Mouse (Mus musculus): Measurements from ENCODE around the gene Fam155a.
"Not testable (repeated sequence)": the region's sequence is repeated elsewhere in the genome, so short reads cannot be mapped to it uniquely, and the experiment has no call there.

Gene Fam155a

DNA sequence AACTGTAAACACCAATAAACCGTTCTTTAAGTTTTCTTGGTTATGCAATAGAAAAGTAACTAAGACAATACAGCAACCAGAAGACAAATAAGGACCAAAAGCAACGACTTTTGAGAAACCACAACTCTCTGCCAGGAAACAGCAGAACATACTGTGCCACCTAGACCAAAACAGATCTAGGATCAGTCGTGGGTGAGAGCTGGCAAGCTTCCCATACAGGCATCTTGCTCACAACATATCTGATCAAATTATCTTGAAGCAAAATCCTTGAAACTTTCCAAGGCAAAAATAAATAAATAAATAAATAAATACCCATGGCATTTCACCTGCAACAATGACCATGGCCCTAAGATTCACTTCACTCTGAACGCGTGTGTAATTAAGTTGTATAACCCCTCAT is 376.3 kb downstream of the Fam155a start:
- DNase-seq: no peak

DNA sequence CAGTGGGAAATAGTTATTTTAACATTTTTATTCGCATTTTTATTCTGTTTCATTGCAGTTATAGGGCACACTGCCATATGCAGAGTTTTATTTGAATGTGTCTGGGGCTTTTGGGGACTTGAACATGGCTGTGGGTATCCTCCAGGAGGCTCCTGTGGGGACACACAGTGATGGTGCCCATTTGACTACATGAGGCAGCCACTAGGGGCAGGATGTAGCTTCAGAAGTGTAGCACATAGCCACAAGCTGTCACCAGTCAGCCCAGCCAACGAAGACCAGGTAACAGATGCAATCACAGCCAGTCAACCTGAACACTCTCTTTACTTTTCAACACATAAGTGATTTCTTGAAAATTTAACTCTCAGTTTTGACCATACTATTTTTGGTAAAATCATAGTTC is 377.7 kb downstream of the Fam155a start:
- no peak for DNase-seq

DNA sequence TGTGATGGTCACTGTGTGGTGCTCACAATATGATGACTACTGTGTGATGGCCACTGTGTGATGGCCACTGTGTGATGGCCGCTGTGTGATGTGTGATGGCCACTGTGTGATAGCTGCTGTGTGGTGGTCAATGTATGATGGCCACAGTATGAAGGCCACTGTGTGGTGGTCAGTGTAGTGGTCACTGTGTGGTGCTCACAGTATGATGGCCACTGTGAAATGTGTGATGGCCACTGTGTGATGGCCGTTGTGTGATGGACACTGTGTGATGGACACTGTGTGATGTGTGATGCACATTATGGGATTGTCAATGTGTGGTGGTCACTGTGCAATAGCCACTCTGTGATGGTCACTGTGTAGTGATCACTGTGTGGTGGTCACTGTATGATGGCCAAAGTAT is 380.7 kb downstream of the Fam155a start:
- not testable (repeated sequence) for DNase-seq

DNA sequence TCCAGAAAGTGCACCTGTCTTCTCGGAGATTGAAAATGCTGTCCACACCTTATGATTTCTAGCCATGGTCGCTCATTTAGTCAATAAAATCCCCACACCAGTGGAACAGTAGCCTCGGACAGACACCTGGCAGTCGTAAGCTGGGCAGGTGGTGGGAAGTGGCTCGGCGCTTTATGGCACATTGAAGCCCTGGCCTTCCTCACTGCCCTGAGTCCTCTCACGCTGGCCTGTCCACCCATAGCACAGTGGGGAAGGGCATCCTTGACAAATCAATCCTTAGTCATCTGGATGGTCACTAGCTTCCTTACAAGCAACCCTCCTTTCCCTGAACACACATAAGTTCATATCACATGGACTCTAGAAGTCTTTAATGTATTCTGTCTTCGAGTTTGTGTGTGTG is 401.8 kb downstream of the Fam155a start:
- no peak for DNase-seq

DNA sequence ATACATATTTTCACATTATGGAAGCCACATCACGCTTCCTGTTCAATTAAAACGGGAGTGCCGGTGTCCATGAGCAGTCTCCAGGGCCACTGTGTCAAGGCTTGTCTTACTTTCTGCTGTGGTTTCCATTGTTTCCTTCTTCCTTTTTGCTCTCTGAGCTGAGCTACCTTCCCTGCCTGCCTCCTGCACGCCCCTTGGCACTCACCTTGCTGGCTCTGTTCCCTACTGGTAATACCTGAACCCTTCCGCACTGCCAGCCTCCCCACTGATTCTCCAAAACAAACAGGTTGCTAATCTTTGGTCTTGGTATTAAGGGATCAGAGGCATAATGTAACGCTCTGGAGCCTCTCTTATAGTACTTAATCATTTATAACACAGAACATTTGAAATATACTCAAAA is 403.2 kb downstream of the Fam155a start:
- DNase-seq: no peak

DNA sequence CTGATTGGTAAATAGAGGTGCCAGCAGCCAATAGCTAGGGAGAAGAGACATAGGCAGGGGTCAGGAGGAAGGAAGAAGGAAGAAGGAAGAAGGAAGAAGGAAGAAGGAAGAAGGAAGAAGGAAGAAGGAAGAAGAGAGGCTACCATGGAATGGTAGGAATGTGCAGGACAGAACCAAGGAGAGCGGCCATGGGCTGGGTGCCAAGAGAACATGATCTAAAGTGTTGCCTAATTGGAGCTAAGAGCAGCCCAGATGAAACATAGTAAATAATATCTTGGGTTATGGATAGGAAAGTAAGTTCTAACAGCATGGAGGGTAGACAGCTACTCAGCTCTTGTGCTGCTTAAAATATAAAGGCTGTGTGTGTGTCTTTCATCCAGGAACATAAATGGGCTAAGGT is 405.6 kb downstream of the Fam155a start:
- DNase-seq: no peak

DNA sequence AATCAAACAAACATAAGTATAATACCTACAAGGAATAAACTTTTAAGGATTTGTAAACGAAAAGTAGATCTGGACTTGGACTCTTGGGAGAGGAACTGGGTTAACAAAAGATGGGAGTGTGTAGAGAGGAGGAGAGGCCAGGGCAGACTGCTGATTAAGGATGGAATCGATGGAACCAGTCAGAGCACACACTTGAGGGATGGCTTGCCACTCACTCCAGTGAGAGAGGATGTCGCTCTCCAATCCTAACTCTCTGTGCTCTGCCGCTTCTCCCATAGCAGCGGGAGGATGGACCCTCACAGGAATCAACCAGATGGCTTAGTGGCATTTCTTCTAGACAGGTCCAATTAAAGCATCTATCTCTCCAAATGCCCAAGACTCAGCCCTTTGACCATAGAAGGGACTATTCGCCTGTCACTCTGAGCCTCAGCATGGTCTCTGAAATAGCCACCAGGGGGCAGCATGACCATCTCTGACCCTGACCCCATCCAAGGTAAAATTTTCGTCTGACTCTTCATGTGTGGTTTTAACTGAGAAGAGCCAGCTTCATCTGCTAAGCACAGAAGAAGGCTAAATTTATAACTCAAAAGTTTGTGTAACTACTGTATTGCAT is 422.3 kb downstream of the Fam155a start:
- peak; percentile 3 to 4 for DNase-seq

DNA sequence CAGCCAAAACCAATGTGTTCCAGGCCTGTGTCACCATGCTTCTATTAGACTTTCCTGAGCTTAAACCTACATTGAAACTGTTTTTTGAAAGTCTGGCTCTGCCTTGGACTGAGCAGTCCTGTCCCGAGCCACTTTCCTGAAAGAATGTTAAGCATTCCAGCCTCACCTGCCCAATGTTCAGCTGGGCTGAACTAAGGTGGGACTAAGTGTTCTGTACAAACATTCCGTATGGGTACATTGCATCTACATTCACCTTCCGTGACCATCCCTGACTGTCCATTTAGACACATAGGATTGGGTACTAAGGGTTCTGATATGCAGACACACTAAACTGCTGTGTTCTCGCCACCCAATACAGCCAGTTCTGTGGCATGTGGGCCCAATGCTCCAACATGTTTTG is 423.8 kb downstream of the Fam155a start:
- no peak for DNase-seq

DNA sequence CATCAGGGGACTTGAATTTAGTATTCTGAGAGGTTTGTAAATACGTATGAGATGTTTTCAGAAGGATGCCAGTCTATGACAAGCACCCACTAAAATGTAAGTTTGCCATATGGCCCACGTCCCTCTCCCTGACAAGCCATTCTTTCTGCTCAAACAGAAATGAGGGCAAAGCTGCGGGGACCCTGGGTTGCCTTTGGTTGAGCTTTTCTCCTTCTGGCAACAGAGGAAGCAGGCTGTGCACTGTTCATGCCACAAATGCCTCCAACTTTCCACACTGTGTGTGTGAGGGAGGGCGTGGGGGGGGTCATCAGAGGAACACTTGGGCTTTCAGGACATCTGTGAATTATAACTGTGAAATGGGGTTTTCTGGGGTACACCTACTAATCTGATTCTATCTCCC is 426.8 kb downstream of the Fam155a start:
- DNase-seq: no peak

DNA sequence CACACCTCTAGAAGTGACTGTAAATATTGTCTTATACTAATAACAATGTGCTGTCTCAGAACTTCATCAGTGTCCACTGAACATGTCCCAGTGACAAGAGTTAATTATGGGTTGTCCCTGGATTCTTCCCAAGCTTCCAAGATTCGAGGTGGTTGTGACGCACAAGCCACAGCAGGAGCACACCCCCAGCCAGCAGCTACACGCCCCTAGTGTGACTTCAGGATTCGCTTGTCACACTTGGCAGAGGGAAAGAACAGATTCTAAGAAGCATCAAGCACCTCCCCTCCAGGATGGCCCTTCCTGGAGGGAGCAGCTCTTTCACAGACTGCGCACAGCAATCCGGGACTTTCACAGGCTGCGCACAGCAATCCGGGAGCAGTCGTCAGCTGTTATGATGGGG is 428.0 kb downstream of the Fam155a start:
- DNase-seq: no peak

DNA sequence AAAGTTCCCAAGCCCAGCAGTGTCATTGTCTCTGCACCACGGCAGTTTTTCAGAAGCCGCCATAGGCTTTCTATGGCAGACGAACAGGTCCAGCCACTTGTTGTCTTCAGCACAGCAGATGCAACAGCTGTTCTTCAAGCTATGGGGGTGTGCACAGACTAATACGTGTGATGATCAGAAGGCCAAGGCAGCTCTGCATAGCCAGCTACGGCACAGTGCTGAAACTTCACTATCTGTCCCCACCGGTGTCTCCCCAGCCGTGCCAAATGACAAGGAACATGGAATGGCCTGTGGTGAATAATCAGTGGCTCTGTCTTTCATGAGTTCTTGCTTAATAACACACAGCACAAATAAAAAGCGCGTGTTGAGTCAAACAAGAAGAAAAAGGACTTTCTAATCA is 428.4 kb downstream of the Fam155a start:
- no peak for DNase-seq

DNA sequence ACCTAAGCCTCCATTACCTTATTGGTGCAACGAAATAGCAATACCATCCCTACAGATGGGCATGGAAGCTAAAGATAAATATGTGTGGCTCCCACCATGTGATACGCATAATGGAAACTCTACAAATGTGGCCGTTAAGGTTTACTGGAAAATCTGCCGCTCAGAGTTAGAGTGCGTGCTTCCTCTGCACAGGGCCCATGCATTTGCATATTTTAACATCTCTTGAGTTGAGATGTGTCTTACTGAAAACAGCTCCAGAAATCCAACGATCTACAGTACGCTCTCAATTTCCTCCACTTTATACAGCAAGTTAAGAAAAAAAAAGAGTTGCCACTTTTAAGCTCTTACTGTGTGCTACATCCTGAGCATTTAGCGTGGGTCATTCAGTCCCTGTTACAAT is 433.1 kb downstream of the Fam155a start:
- DNase-seq: no peak

DNA sequence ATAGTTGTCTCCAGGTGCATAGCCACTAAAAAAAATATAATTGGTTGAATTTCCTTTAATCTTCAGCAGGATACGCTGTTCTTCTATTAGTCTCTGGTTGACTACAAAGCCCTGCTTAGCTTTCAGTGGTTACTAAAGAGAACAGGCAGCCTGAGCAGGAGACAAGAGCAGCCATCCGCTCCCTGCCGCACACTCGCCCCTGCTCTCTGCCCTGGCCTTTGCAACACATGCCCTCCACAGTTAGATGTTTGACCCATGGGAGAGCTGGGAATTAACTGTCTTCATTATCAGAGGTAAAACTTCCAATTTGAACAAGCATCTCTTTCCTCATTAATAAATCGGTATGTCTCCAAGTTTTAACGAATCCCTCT is 435.0 kb downstream of the Fam155a start:
- DNase-seq: no peak

DNA sequence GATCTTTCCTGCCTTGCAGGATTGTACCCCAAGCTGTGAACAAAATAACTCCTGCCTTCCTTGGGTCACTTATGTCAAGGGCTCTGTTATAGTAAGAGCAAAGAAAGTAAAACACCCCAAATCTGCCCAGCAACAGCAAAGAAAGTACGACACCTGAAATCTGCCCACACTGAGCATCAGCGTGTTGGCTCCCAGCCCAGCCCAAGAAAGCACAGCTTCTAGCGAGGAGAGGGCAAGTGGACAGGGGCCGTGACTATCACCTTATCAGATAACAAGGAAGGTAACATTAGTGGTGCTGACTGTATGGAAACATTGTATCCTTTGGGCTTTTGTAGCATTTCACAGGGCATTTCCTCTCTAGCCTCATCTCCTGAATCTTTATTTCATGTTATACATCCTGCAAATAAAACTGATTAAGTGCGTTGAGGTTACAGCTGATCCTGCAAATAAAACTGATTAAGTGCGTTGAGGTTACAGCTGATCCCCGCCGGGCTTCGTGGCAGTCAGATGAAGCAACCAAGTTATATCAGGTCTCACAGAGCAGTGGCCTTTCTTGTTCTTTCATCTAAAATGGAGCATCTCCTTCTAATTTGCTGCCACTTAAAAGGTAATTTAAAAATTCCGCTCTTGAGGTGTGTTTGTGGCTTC is 435.6 kb downstream of the Fam155a start:
- no peak for DNase-seq

DNA sequence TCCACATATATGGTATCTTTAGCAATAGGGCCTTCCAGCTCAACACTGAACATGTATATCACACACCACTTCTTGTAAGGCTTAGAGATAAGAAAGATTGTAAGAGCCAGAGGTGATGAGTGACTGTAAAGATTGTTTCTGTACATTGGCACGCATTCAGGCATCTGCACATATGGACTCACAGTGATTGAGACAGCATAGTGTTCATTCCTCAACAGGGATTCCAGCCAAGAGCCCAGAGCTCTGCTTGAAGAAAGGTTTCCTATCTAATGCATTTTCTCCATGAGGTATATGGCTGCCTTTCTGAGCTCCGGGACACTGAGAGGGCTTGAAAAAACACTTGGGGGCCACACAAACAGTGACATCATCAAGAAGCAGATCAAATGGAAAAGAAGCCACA is 438.2 kb downstream of the Fam155a start:
- DNase-seq: no peak

DNA sequence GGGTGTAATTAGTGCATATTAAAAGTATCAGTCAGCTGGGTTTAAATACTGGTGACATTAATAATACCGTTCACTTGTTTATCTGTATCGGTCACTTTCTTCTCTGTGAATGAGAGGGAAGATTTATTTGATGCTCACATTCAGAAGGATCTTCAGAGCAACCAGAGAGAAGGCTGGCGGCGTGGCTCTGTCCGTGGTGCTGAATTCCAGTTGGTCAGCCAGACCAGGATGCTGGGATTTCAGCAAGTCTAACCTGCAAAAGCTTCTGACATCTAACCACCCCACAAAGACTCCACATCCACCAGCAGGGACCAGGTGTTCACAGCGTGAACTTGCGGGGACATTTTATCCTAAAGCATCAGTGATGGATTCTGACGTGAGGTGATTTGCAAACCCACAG is 461.5 kb downstream of the Fam155a start:
- DNase-seq: no peak

DNA sequence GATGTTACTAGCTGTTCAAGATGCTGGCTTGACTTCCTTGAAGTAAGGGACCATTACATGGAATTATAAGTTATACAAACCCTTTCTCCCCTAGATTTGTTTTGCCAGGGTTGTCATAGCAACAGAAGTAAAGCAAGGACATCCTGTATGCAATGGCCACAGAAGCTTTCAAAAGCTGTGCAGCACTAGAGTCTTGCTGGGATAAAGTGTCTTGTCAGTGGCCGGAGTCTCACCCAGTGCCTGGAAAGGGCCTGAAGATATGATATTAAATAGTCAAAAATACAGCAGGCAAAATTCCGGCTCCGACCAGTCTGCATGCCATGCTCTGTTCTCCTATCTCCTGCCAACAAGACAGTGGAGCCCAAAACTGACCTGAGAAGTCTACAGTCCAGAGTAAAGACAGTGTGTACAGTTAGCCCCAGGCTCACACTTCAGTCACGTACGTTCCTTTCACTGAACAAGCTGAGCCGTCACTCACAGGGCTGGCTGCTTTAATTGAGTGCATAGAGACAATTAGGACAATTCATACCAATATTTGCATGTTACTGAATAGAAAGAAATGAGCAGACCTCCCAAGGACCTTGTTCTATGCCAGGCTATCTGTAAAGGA is 467.3 kb downstream of the Fam155a start:
- DNase-seq: no peak

DNA sequence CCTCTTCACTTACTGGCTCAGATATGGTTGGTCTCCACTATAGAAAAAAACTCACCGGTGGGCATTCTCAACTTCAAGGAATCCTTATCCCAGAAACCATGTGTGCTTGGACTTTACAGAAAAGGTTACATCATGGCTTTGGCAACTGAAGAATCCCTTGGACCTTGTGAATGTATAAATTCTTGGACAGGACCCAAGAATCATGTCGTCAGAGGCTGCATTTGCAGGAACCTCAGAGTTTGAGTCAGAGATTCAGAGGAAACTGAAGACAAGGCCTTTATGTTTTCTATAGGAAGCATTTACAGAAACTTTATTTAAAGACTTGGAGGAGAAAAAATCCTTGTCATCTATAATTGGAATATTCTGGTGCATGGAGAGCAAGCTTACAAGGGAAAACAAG is 475.9 kb downstream of the Fam155a start:
- no peak for DNase-seq

DNA sequence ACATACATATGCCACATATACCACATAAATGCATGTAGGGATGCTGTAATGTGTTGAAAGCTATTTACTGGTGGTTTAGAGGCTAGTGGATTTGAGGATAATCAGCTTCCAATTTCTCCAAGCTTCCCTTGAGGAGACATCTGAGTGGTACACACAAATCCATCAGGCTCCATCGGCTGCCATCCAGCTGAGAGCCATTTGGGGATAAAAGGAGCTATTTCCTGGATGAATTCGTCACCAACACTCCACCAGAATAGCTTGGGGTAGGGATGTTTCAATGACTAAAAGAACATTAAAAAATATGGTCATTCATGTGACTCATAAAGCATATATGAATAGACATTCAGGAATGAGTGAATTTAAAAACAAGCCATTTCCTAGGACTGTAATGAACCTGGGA is 478.4 kb downstream of the Fam155a start:
- DNase-seq: no peak

DNA sequence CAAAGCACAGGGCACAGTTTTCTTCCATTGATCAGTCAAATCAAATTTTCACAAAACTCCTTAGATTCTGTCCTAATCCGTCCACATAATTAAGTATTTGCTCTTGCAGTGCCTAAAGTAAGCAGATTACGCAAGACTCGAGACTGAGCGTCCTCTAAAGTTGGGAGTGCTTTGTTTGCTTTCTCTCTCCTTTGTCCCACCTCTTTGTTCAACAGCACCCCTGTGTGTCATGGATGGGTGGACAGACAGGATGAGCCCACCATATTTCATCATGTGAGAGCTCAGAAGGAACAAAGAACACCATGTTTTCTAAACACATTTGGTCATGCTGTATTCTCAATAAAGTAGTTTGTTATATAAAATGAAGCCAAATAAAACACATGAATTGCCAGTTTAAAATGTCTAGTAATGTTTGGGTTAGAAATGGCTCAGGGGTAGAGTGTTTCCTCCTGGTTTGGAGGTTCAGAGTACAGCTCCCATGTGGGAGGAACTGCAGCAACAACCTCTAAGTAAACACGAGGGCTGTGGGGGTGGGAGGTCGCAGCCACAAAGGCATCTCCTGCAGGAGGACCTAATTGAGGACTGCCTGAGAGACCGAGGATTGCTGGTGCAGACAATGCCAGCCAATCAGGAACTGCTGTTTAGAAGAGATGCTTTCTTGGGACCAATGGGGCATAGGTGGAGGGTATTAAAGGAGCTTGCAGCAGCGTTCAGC is 482.8 kb downstream of the Fam155a start:
- no peak for DNase-seq

DNA sequence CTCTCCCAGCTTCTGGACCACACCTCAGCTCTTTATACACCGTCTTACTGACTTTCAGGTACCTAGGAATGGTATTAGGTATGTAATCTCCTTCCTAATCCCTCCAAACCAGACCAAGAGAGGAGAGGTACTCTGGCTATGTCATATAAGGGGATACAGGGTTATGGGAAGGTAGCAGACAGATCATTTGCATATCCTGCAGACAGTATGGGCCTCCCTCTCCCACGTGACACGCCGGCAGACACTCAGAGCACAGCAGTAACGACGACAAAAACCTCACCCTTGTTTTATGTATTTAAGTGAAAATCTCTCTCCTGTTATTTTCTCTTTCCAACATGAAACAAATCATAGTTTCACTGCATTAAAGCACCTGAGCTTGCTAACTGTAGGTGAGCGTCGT is 496.8 kb downstream of the Fam155a start:
- no peak for DNase-seq

DNA sequence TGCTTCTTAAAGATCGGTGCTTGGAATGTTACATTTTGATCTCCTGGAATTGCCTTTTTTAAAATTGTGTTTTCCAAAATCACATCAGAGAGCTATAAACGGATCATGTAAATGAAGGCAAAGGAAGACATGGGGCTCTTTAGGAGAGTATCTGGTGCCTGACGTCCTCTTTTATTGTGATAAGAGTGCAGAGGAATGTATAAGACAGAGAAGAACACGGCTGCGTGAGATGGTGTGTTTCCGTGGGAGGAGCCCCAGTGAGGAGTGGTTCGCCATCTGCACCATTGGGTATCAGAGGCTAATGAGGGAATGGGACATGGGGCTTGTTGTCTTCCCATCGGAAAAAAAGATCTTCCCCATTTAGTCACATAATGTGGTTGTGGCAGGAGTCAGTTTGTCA is 506.6 kb downstream of the Fam155a start:
- DNase-seq: no peak

DNA sequence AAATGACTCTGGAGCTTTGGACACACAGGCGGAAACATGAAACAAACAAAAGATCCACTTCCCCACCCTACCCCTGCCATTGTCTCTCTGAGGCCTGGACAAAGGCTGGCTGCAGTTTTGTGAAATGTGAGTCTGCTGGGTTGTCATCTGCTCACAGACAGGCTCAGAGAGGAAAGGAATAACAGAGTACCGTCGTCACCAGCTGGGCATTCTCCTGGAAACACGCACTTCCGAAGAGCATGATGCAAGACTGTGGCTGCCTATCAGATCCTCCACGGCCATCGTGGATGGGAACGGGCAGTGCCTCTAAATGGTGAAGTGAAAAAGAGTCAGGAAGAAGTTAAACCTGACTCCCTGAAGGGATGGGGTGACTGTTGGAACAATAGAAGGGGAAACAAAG is 509.4 kb downstream of the Fam155a start:
- DNase-seq: no peak

DNA sequence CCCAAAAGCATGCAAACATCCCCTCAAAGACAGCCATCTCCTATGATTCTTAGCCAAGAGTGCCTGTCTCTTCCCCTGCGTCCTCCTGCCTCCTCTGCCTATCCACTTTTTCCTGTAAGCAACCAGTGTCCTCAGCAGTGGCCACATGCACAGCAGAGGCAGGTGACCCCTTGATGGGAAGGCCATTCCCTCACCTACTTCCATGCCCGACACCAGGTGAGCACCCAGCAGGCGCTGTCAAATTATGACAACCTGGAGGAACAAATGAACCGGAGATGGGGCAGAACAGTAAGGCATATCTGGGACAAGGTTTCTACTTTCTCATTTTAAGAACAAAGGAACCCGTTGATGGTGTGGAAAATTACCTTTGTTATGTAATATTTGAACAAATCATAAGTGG is 515.6 kb downstream of the Fam155a start:
- DNase-seq: no peak
